ENCODE assay signal across 14 mouse cellular contexts in the genomic region with DNA sequence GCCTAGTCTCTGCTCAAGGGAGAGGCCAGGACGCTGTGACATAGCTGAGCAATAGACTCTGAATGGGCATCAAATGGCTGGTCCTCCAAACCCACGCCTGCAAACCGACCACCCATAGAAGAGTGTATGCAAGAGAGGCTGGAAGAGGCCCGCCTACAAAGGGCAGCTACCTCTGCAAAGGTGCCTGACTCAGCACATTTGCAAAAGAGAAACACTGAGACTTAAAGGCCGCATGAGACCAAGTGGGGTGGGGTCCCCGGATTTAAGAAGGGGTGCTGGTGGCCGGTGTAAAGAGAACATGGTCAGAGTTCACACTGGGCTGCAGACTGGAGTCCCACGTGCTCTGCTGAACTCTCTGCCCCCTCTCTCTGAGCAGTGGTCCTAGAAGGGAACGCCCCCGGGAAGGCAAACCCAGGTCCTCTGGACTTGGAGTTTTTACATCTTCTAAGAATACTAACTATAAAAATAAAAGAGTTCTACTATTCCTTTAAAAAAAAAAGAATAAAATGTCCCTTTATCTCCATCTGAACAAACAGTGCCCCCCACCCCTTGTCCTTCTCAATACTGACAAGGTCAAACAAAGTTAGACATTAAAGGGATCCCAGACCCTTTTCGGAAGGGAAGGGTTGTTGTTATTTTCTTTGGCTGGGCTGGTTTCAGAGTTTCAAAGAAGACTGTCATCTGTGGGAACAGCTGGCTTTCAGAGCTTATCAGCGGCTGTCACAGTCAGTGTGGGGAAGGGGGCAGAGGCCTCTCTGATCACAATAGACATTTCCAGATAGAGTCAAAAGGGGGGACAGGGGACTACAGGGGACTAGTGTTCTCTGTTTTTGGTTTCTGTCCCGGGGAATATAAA. TPM values are rescaled to one million over a fixed set of nuclear protein-coding genes. Genes with fewer than 3 reads are reported as not detected.
DNase-seq lines count a peak whose midpoint lies in the region; ATAC-seq and TF ChIP-seq lines count a peak whose summit lies in the region.
"Had no signal": no experiment of that assay in that cellular context is flagged by ENCODE, and none has a peak within 500 bp of the region (broad histone marks: within the 10 kb centered on the region; RNA-seq: fewer than 3 reads in every experiment).

No protein-coding gene starts in this region.

- TF ChIP-seq POLR2A in heart, adult 2 months (IDR thresholded peaks at IDR 0.05; ENCODE audit: insufficient read depth, low read depth, low read length): no peak

- H3K36me3 ChIP-seq in heart, embryonic 11.5 days (ENCODE audit: control insufficient read depth, insufficient read depth, low read length): peaks cover 3% of the 10 kb centered on the region; the same call in 1 of the 2 replicates
- H3K36me3 ChIP-seq in heart, adult 2 months (ENCODE audit: control insufficient read depth, insufficient read depth, low read length): no peaks in the 10 kb centered on the region
- H3K36me3 ChIP-seq in midbrain, embryonic 10.5 days: peaks cover 23% of the 10 kb centered on the region
- H3K36me3 ChIP-seq in midbrain, embryonic 16.5 days (ENCODE audit: control insufficient read depth, insufficient read depth, low read length): no peaks in the 10 kb centered on the region
- no peaks in the 10 kb centered on the region for H3K36me3 ChIP-seq in stomach, embryonic 16.5 days (ENCODE audit: control insufficient read depth, insufficient read depth, low read length)
- H3K36me3 ChIP-seq: embryonic facial prominence, embryonic 15.5 days; lung, embryonic 15.5 days; stomach, embryonic 15.5 days had no signal

- 33% methylated on average over 13 of the region's 13 CpGs for WGBS in heart, embryonic 11.5 days (ENCODE audit: insufficient replicate concordance)
- 68% methylated on average over 13 of the region's 13 CpGs for WGBS in heart, adult 2 months
- WGBS in midbrain, embryonic 10.5 days: 52% methylated on average over 13 of the region's 13 CpGs
- 48% methylated on average over 13 of the region's 13 CpGs for WGBS in midbrain, embryonic 16.5 days
- 35% methylated on average over 13 of the region's 13 CpGs for WGBS in stomach, embryonic 16.5 days

- no peak for TF ChIP-seq EP300 in heart, adult 2 months (IDR thresholded peaks at IDR 0.05; ENCODE audit: insufficient read depth, low read depth, low read length)

- intact Hi-C loops in heart, adult 2 months (cut with DNase I): loop anchor here (5.0 to 10.0 kb wide), 2 partner anchors 218 to 381 kb away; partner anchors contain the start of gene Fam207a

- peaks cover 54% of the 10 kb centered on the region for H3K4me1 ChIP-seq in heart, embryonic 11.5 days (ENCODE audit: control insufficient read depth, insufficient read depth, low read length)
- H3K4me1 ChIP-seq in heart, adult 2 months (ENCODE audit: control insufficient read depth, insufficient read depth, low read length): no peaks in the 10 kb centered on the region; the same call in 1 of the 2 replicates
- peaks cover 78% of the 10 kb centered on the region for H3K4me1 ChIP-seq in midbrain, embryonic 10.5 days
- H3K4me1 ChIP-seq in midbrain, embryonic 16.5 days (ENCODE audit: control insufficient read depth, insufficient read depth, low read length): peaks cover 2% of the 10 kb centered on the region; the same call in 1 of the 2 replicates
- H3K4me1 ChIP-seq in stomach, embryonic 16.5 days (ENCODE audit: control insufficient read depth, insufficient read depth, low read length): peaks cover 35% of the 10 kb centered on the region

- no peaks in the 10 kb centered on the region for H3K79me2 ChIP-seq in heart, adult 2 months (replicated peaks; ENCODE audit: control insufficient read depth, insufficient read depth, low read length)

- peak overlapping the region; percentile 62 for H3K27ac ChIP-seq in heart, embryonic 11.5 days (ENCODE audit: low read depth, low read length)
- no peak overlapping the region for H3K27ac ChIP-seq in heart, adult 2 months
- H3K27ac ChIP-seq in midbrain, embryonic 10.5 days (replicated peaks): peak overlapping the region; percentile 75
- H3K27ac ChIP-seq in midbrain, embryonic 16.5 days (ENCODE audit: low read length): no peak overlapping the region
- H3K27ac ChIP-seq in stomach, embryonic 16.5 days (ENCODE audit: low read length): no peak overlapping the region
- H3K27ac ChIP-seq: embryonic facial prominence, embryonic 15.5 days; lung, embryonic 15.5 days; stomach, embryonic 15.5 days had no signal

- H3K4me3 ChIP-seq in heart, embryonic 11.5 days (ENCODE audit: low read depth, low read length): no peak overlapping the region
- no peak overlapping the region for H3K4me3 ChIP-seq in heart, adult 2 months
- H3K4me3 ChIP-seq in midbrain, embryonic 10.5 days: no peak overlapping the region
- H3K4me3 ChIP-seq in midbrain, embryonic 16.5 days (ENCODE audit: low read depth, low read length): no peak overlapping the region
- no peak overlapping the region for H3K4me3 ChIP-seq in stomach, embryonic 16.5 days (replicated peaks; ENCODE audit: low read length)
- H3K4me3 ChIP-seq: embryonic facial prominence, embryonic 15.5 days; lung, embryonic 15.5 days; stomach, embryonic 15.5 days had no signal

- H3K4me2 ChIP-seq in heart, embryonic 11.5 days: peak overlapping the region; percentile 12
- no peak overlapping the region for H3K4me2 ChIP-seq in midbrain, embryonic 16.5 days (ENCODE audit: low read length)
- no peak overlapping the region for H3K4me2 ChIP-seq in stomach, embryonic 16.5 days (ENCODE audit: low read depth, low read length)
- H3K4me2 ChIP-seq: embryonic facial prominence, embryonic 15.5 days; lung, embryonic 15.5 days; stomach, embryonic 15.5 days had no signal

- TF ChIP-seq CTCF in heart, adult 2 months (IDR thresholded peaks at IDR 0.05): no peak

- no peaks in the 10 kb centered on the region for H3K27me3 ChIP-seq in heart, embryonic 11.5 days (ENCODE audit: control insufficient read depth, insufficient read depth, low read length)
- no peaks in the 10 kb centered on the region for H3K27me3 ChIP-seq in heart, adult 2 months (ENCODE audit: control insufficient read depth, insufficient read depth, low read length)
- H3K27me3 ChIP-seq in midbrain, embryonic 10.5 days (ENCODE audit: low read depth, poor library complexity, severe bottlenecking): no peaks in the 10 kb centered on the region
- H3K27me3 ChIP-seq in midbrain, embryonic 16.5 days (ENCODE audit: control insufficient read depth, insufficient read depth, low read depth, low read length): no peaks in the 10 kb centered on the region
- H3K27me3 ChIP-seq in stomach, embryonic 16.5 days (ENCODE audit: control insufficient read depth, insufficient read depth, low read length): no peaks in the 10 kb centered on the region
- H3K27me3 ChIP-seq: embryonic facial prominence, embryonic 15.5 days; lung, embryonic 15.5 days; stomach, embryonic 15.5 days had no signal

- ATAC-seq in heart, embryonic 11.5 days (replicated peaks; ENCODE audit: insufficient number of reproducible peaks, low FRiP score, low TSS enrichment): peak; percentile 53; the same call in 1 of the 2 replicates
- no peak for ATAC-seq in midbrain, embryonic 16.5 days
- no peak for ATAC-seq in stomach, embryonic 16.5 days (ENCODE audit: insufficient read depth, low FRiP score)
- no peak for ATAC-seq in cerebellum, adult (ENCODE audit: insufficient number of reproducible peaks, low FRiP score, low TSS enrichment)

- no peak overlapping the region for H3K9ac ChIP-seq in heart, embryonic 11.5 days (ENCODE audit: low read depth, low read length)
- no peak overlapping the region for H3K9ac ChIP-seq in heart, adult 2 months (ENCODE audit: low read depth, low read length)
- H3K9ac ChIP-seq in midbrain, embryonic 16.5 days (ENCODE audit: low read depth, low read length): no peak overlapping the region
- peak overlapping the region; percentile 26; the same call in 1 of the 2 replicates for H3K9ac ChIP-seq in stomach, embryonic 16.5 days (ENCODE audit: low read length)
- H3K9ac ChIP-seq: embryonic facial prominence, embryonic 15.5 days; lung, embryonic 15.5 days; stomach, embryonic 15.5 days had no signal

- DNase-seq in heart, adult 2 months: no peak
- peak; percentile 43 for DNase-seq in midbrain, embryonic 10.5 days (ENCODE audit: low spot score)
- DNase-seq in embryo, embryonic 9.5 days (ENCODE audit: extremely low spot score): peak; percentile 32
- no peak for DNase-seq in right cerebral cortex, postnatal 10 days (ENCODE audit: low spot score in 2 of 2)
- DNase-seq: cerebellum, adult 18-20 months; gastrocnemius, postnatal 10 days had no signal

- H3K9me3 ChIP-seq in heart, embryonic 11.5 days (replicated peaks; ENCODE audit: control insufficient read depth, low read length): no peaks in the 10 kb centered on the region
- no peaks in the 10 kb centered on the region for H3K9me3 ChIP-seq in midbrain, embryonic 10.5 days (replicated peaks)
- no peaks in the 10 kb centered on the region for H3K9me3 ChIP-seq in midbrain, embryonic 16.5 days (replicated peaks; ENCODE audit: control insufficient read depth, low read length, poor library complexity, severe bottlenecking)
- no peaks in the 10 kb centered on the region for H3K9me3 ChIP-seq in stomach, embryonic 16.5 days (replicated peaks; ENCODE audit: control insufficient read depth, low read length)
- H3K9me3 ChIP-seq: embryonic facial prominence, embryonic 15.5 days; lung, embryonic 15.5 days; stomach, embryonic 15.5 days had no signal

RNA-seq across cellular contexts. Expression of gene Col18a1, which starts 32.2 kb away (rescaled TPM):
- 113 and 164 TPM in 2 replicates for polyA plus RNA-seq in heart, embryonic 11.5 days (2014; fragmentation: Nextera tagmentation; extraction: Ambion mirVana)
- 1 to 10 TPM; 9.3 to 9.8 TPM for total RNA-seq in heart, adult 2 months (2021)
- polyA plus RNA-seq in heart, adult 2 months (2012; rRNA removed): 12.9 and 13.1 TPM in 2 replicates
- 146 and 155 TPM in 2 replicates for polyA plus RNA-seq in midbrain, embryonic 10.5 days (2016; fragmentation: Nextera tagmentation; extraction: Ambion mirVana)
- polyA plus RNA-seq in midbrain, embryonic 16.5 days (2015; fragmentation: Nextera tagmentation; extraction: Ambion mirVana): 20.4 and 25.3 TPM in 2 replicates
- polyA plus RNA-seq in stomach, embryonic 16.5 days (2015; fragmentation: Nextera tagmentation; extraction: Ambion mirVana): 78.9 and 82.2 TPM in 2 replicates
- total RNA-seq: monocyte, adult 5-6 weeks had no signal

Comparison
In these comparisons a context has a peak if more than half of its experiments do, and no peak if none do; other contexts are left out.
1. H3K27ac ChIP-seq: peak in heart, embryonic 11.5 days (single experiment) and midbrain, embryonic 10.5 days (single experiment); none in heart, adult 2 months (single experiment), midbrain, embryonic 16.5 days (single experiment) and stomach, embryonic 16.5 days (single experiment).
2. DNase-seq: peak in midbrain, embryonic 10.5 days (single experiment) and embryo, embryonic 9.5 days (single experiment); none in heart, adult 2 months (0 of 2) and right cerebral cortex, postnatal 10 days (0 of 2).